Mouse (Mus musculus) small intestine, adult 2 months (tissue): ENCODE results near the gene Egfem1.

Experiments
- CTCF ChIP-seq: fragments of 200-500 bp; IDR thresholded peaks from 2 replicates; pipeline ENCODE4 v1.5.1; 2012; ENCODE audit warnings: low read depth, mild to moderate bottlenecking, control low read depth, inconsistent platforms, low read length, moderate library complexity, mixed read lengths; ENCODE audit not compliant: insufficient replicate concordance, insufficient read length; ENCODE audit errors: extremely low read depth
- POLR2A ChIP-seq: fragments of 200-500 bp; IDR thresholded peaks from 2 replicates; pipeline ENCODE4 v1.6.1; 2012; ENCODE audit warnings: low read depth, mild to moderate bottlenecking, control low read depth, inconsistent platforms, low read length, moderate library complexity

- TF ChIP-seq CTCF, result no peak
- no peak for TF ChIP-seq POLR2A
Observed at GRCm38 (mm10) chr3:29098467-29098866, 16.6 kb downstream of the Egfem1 start.
